Mouse (Mus musculus) spleen, adult 2 months (tissue): ENCODE data around the gene Ythdf1. TPM values are rescaled to one million over a fixed set of nuclear protein-coding genes. Genes with fewer than 3 reads are reported as not detected.

Source experiments
- DNase-seq, 2 experiments: peaks; one replicate each; pipeline versions ENCODE4 v3.0.0 to v3.0.0-alpha.2; 2012 to 2021; ENCODE audit warnings: low spot score in 2 of 2, low read depth in 1 of 2
- H3K27ac ChIP-seq: fragments of 200-500 bp; 2 replicates; pipeline ENCODE4 v1.5.1; 2012; ENCODE audit warnings: low read length, inconsistent platforms; ENCODE audit not compliant: insufficient read depth
- H3K27me3 ChIP-seq: fragments of 200-500 bp; 2 replicates; pipeline ENCODE4 v1.6.1; 2012; ENCODE audit warnings: mild to moderate bottlenecking, moderate library complexity, low read length, inconsistent platforms; ENCODE audit not compliant: control insufficient read depth, insufficient read depth
- H3K36me3 ChIP-seq: fragments of 200-500 bp; 2 replicates; pipeline ENCODE4 v1.6.1; 2012; ENCODE audit warnings: mild to moderate bottlenecking, low read length, inconsistent platforms; ENCODE audit not compliant: control insufficient read depth, insufficient read depth
- H3K4me1 ChIP-seq: fragments of 200-500 bp; 2 replicates; pipeline ENCODE4 v1.6.1; 2011; ENCODE audit warnings: inconsistent platforms; ENCODE audit not compliant: control insufficient read depth, insufficient read depth, insufficient read length
- H3K4me3 ChIP-seq: fragments of 200-500 bp; 2 replicates; pipeline ENCODE4 v1.5.1; 2011; ENCODE audit warnings: mild to moderate bottlenecking, inconsistent platforms; ENCODE audit not compliant: insufficient read depth, insufficient read length; ENCODE audit errors: extremely low read depth
- CTCF ChIP-seq: fragments of 200-500 bp; IDR thresholded peaks from 2 replicates; pipeline ENCODE4 v1.5.1; 2011; ENCODE audit warnings: mild to moderate bottlenecking, inconsistent platforms; ENCODE audit not compliant: insufficient read depth, insufficient read length, insufficient replicate concordance; ENCODE audit errors: extremely low read depth
- POLR2A ChIP-seq: fragments of 200-500 bp; IDR thresholded peaks from 2 replicates; pipeline ENCODE4 v1.6.1; 2011; ENCODE audit warnings: low read depth, low read length, inconsistent platforms
- WGBS: fragments of 180-500 bp; shearing (Covaris S2); methylation state at CpG from one replicate; pipeline ENCODE4 v1.1.7; 2018; 5-methylcytosine and 5-hydroxymethylcytosine counted together
- polyA plus RNA-seq: library from polyadenylated mRNA; depleted of rRNA; stranded (reverse); fragments of >200 nt; gene quantifications from 2 replicates; pipeline ENCODE4 v1.2.3, GENCODE M21; 2012

The Ythdf1 gene
- polyA plus RNA-seq, 1 experiment: 29.3 TPM

DNA sequence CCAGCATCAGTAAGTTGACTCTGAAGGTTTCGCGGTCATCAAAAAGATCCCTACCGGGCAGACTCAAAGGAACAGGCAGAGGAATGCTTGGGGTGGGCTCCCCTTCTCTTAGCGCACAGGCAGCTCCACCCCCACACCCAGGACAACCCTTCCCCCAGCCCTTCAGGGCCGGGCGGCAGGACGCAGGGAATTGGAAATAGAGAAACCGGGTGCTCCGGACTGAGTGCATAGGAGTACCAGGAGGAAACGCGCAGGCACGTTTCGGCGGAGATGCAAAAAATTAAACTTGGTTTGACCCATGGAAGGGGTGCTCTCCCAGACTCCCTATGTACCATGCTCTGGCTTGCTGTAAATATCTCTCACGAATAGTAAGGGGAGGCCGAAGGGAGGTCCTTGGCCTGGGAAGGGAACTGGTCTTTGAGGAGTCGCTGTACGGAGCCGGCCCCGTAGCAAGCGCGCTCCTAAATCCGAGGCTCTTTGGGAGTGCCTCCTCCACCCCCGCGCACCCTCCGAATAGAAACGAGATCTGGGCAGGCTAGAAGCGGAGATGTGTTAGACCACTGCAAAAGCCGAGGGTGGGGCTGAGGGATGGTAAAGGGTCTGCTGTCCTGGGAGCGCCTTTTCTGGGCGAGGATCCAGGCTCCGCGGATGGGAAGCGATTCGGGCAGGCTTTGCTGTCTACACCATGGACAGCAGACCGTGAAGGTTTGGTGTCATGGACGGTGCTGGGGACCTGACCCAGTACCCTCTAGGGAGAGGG, 29.5 kb downstream of the Ythdf1 start:
- DNase-seq: no peak
- Histone ChIP-seq H3K27ac (no peak overlapping the region), H3K4me3 (no peak overlapping the region), H3K36me3 (no peaks in the 10 kb centered on the region), H3K4me1 (peaks cover 4% of the 10 kb centered on the region; the same call in 1 of the 2 replicates), H3K27me3 (peaks cover 27% of the 10 kb centered on the region)
- no peak for TF ChIP-seq CTCF
- no peak for TF ChIP-seq POLR2A
- 5% methylated on average over 37 of the region's 37 CpGs for WGBS

DNA sequence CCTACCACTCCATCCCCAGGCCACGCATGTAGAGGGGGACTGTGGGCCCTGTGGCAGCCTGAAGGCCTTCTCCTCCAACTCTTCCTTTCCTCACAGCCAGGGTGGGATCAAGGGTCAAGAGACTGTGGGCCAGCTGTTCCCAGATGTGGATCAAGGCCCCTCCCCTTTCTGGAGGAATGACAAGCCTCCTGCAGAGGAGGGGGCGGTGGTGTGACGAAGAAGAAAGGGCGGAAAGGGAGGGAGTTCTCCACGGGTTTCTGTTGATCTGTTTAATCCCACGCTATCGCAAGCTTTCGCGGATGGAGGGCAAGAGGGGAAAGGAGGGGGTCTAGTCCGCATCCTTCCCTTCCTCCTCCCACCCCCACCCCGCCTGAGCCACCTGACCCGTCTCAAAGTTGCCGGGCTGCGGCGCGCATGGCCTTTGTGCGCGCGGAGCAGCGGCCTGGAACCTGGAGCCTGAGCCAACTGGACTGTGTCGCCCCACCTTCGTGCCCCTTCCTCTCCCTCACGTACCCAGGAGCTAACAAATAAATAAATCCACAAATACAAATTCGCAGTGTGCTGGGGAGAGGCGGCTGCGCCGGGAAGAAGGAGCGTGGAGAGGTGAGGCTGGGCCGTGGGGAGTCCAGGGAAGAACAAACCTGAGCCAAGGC, 30.2 kb downstream of the Ythdf1 start:
- Histone ChIP-seq H3K4me1 (peaks cover 4% of the 10 kb centered on the region; the same call in 1 of the 2 replicates), H3K4me3 (no peak overlapping the region), H3K27ac (no peak overlapping the region), H3K36me3 (no peaks in the 10 kb centered on the region), H3K27me3 (peaks cover 27% of the 10 kb centered on the region)
- 7% methylated on average over 29 of the region's 29 CpGs for WGBS
- TF ChIP-seq POLR2A (no peak), CTCF (no peak)
- DNase-seq: no peak

DNA sequence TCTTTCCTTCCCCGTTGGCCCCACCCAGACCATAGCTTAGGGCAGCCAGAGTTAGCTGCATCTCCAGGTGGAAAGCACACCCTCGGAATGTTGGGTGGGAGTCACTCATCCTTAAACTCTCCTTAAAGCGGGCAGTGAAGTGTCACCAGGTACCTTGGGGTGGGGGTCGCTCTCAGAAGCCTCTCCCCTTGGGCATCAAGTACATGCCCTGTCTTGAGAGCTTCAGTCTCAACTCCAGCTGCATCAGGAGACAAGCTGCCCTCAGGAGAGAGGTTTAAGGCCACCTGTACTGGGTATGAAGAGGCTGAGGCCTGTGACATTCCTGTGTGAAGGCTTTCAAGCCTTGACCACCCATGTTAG, 30.8 kb downstream of the Ythdf1 start:
- Histone ChIP-seq H3K27ac (no peak overlapping the region), H3K4me3 (no peak overlapping the region), H3K27me3 (peaks cover 27% of the 10 kb centered on the region), H3K36me3 (no peaks in the 10 kb centered on the region), H3K4me1 (peaks cover 4% of the 10 kb centered on the region; the same call in 1 of the 2 replicates)
- DNase-seq: no peak
- 35% methylated on average over 4 of the region's 4 CpGs for WGBS
- TF ChIP-seq POLR2A (no peak), CTCF (no peak)

DNA sequence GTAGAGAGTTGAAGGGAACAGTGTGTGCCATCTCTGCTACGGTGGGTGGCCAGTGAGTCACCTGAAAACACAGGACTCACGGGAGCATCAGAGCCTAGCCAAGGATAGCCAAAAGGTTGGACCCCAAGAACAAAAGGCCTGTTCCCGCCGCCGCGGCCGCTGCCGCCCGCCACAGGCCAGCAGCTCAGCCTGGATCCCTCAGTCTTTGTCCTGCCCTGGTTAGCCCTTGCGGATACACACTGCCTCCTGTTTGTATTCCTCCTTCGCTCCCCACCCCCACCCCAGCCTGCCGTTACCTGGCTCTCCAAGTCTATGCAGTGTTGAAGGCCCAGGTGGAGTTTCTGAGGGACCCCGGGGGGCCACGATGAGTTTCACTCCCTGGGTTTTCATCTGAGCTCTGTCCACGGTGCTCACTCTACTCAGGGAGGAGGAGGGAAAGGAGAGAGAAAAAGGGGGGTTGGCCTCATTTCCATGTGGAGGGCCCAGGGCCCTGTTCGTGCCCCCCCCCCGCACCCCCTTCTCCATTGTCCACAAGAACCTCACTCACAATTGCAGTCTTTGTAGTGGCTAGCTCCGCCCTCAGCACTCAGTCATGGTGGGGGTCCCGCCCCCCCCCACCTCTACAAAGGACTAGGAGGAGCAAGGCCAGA, 31.4 kb downstream of the Ythdf1 start:
- TF ChIP-seq POLR2A (no peak), CTCF (no peak)
- peaks cover 4% of the 10 kb centered on the region; the same call in 1 of the 2 replicates for H3K4me1 ChIP-seq
- 21% methylated on average over 19 of the region's 19 CpGs for WGBS
- H3K27ac ChIP-seq: no peak overlapping the region
- H3K27me3 ChIP-seq: peaks cover 25% of the 10 kb centered on the region
- no peaks in the 10 kb centered on the region for H3K36me3 ChIP-seq
- no peak overlapping the region for H3K4me3 ChIP-seq
- no peak for DNase-seq

DNA sequence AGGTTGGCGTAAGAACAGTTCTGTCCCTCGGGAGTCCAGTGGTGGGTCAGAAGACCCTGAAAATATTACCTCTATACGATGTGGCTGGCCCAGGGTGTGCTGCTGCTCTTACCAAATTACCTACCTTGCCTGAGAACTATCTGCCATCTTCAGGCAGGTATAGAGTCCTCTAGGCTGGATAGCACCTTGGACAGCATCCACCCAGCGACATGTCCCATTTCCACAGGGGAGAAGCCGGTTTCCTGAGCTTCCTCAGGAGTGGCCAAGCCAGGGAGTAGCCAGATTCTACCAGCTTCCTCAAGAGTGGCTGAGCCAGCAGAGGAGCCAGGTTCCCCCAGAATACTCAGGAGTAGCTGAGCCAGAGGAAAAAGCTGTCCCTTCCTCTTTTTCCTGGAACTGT, 35.5 kb downstream of the Ythdf1 start:
- Histone ChIP-seq H3K4me1 (no peaks in the 10 kb centered on the region), H3K4me3 (no peak overlapping the region), H3K27ac (no peak overlapping the region), H3K27me3 (0 out of 2 replicates have a peak, but pooled peaks cover 2% of the 10 kb centered on the region), H3K36me3 (no peaks in the 10 kb centered on the region)
- no peak for TF ChIP-seq CTCF
- WGBS: 64% methylated on average over 5 of the region's 5 CpGs
- no peak for DNase-seq

DNA sequence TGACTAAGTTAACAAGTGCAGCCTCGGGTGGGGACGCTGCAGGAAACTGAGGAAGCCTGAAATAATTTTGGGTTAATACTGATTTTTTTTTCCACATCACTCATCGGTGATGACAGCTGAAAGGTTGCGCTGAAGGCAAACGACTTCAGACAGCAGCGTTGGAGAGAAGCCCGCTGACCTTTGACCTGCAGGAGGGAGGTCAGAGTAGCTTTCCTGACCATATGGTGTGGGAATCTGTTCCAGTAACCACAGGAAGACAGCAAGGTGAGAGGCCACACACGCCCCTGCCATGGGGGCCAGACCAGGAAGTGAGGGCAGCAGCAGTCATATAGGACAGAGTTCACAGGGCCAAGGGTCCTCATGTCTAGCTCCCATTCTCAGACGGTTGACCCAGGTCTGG, 39.5 kb downstream of the Ythdf1 start:
- TF ChIP-seq CTCF: no peak
- TF ChIP-seq POLR2A: no peak

More for the DNA sequence above, 39.5 kb downstream of the Ythdf1 start:
- Histone ChIP-seq H3K27ac (no peak overlapping the region), H3K27me3 (no peaks in the 10 kb centered on the region), H3K4me3 (no peak overlapping the region), H3K36me3 (no peaks in the 10 kb centered on the region), H3K4me1 (no peaks in the 10 kb centered on the region)
- 54% methylated on average over 9 of the region's 9 CpGs for WGBS
- DNase-seq: no peak
